Mouse (Mus musculus): Measurements from ENCODE around the gene Rbfox1. TPM values are rescaled to one million over a fixed set of nuclear protein-coding genes. Genes with fewer than 3 reads are reported as not detected.

The Rbfox1 gene
- 0.14 and 0.25 TPM in 2 replicates for polyA plus RNA-seq (2012; rRNA removed)

GRCm38 (mm10) chr16:5884746-5885689, at the start of gene Rbfox1:
Gene Rbfox1, plus strand, starts transcription at chr16:5885355.
- no peak for DNase-seq (ENCODE audit: low spot score)

GRCm38 (mm10) chr16:5836744-5837143, 48.4 kb upstream of the Rbfox1 start:
- no peak for DNase-seq (ENCODE audit: low spot score)

GRCm38 (mm10) chr16:5841167-5841566, 44.0 kb upstream of the Rbfox1 start:
- DNase-seq (ENCODE audit: low spot score) = no peak

- no peak for DNase-seq (ENCODE audit: low spot score)
These were observed 39.5 kb upstream of the Rbfox1 start for GRCm38 (mm10) chr16:5845645-5846044.

- DNase-seq (ENCODE audit: low spot score) = no peak
These were observed 32.1 kb upstream of the Rbfox1 start for GRCm38 (mm10) chr16:5853055-5853454.

GRCm38 (mm10) chr16:5864350-5864749, 20.8 kb upstream of the Rbfox1 start:
- no peak for DNase-seq (ENCODE audit: low spot score)

- no peak for DNase-seq (ENCODE audit: low spot score)
These were observed 18.2 kb upstream of the Rbfox1 start for GRCm38 (mm10) chr16:5866966-5867365.

- no peak for DNase-seq (ENCODE audit: low spot score)
These were observed 14.8 kb upstream of the Rbfox1 start for GRCm38 (mm10) chr16:5870391-5870790.

GRCm38 (mm10) chr16:5881820-5882219, 3.3 kb upstream of the Rbfox1 start:
- DNase-seq (ENCODE audit: low spot score) = no peak

- DNase-seq (ENCODE audit: low spot score) = no peak
These were observed 515 bp downstream of the Rbfox1 start for GRCm38 (mm10) chr16:5885690-5886050.

- no peak for DNase-seq (ENCODE audit: low spot score)
These were observed 10.4 kb downstream of the Rbfox1 start for GRCm38 (mm10) chr16:5895564-5895963.

- no peak for DNase-seq (ENCODE audit: low spot score)
These were observed 13.2 kb downstream of the Rbfox1 start for GRCm38 (mm10) chr16:5898330-5898729.

- no peak for DNase-seq (ENCODE audit: low spot score)
These were observed 25.6 kb downstream of the Rbfox1 start for GRCm38 (mm10) chr16:5910742-5911141.

GRCm38 (mm10) chr16:5911880-5912327, 26.7 kb downstream of the Rbfox1 start:
- DNase-seq (ENCODE audit: low spot score) = no peak

- no peak for DNase-seq (ENCODE audit: low spot score)
These were observed 32.8 kb downstream of the Rbfox1 start for GRCm38 (mm10) chr16:5917937-5918336.

GRCm38 (mm10) chr16:5926986-5927385, 41.8 kb downstream of the Rbfox1 start:
- DNase-seq (ENCODE audit: low spot score) = no peak

- DNase-seq (ENCODE audit: low spot score) = peak; percentile 28
These were observed 46.5 kb downstream of the Rbfox1 start for GRCm38 (mm10) chr16:5931680-5932079.

GRCm38 (mm10) chr16:5940016-5940415, 54.9 kb downstream of the Rbfox1 start:
- DNase-seq (ENCODE audit: low spot score) = no peak

- no peak for DNase-seq (ENCODE audit: low spot score)
These were observed 60.5 kb downstream of the Rbfox1 start for GRCm38 (mm10) chr16:5945682-5946081.

- no peak for DNase-seq (ENCODE audit: low spot score)
These were observed 68.0 kb downstream of the Rbfox1 start for GRCm38 (mm10) chr16:5953106-5953505.

GRCm38 (mm10) chr16:5957418-5957817, 72.3 kb downstream of the Rbfox1 start:
- no peak for DNase-seq (ENCODE audit: low spot score)

- DNase-seq (ENCODE audit: low spot score) = no peak
These were observed 76.6 kb downstream of the Rbfox1 start for GRCm38 (mm10) chr16:5961786-5962185.

- no peak for DNase-seq (ENCODE audit: low spot score)
These were observed 89.0 kb downstream of the Rbfox1 start for GRCm38 (mm10) chr16:5974172-5974571.

All from urinary bladder, adult 2 months (tissue).